Mouse (Mus musculus): ENCODE data around the gene Rtp2. TPM values are rescaled to one million over a fixed set of nuclear protein-coding genes. Genes with fewer than 3 reads are reported as not detected.

The Rtp2 gene
- polyA plus RNA-seq, 1 experiment from 2014 or later = 5.9 TPM

- no peak overlapping the region for H3K4me3 ChIP-seq (replicated peaks)
- no peaks in the 10 kb centered on the region for H3K9me3 ChIP-seq (replicated peaks)
- peaks cover 18% of the 10 kb centered on the region for H3K27me3 ChIP-seq
- H3K27ac ChIP-seq (replicated peaks) = no peak overlapping the region
- ATAC-seq (ENCODE audit: insufficient number of reproducible peaks, low FRiP score, low TSS enrichment, low read depth) = no peak
- H3K36me3 ChIP-seq = no peaks in the 10 kb centered on the region
- no peak overlapping the region for H3K9ac ChIP-seq
- H3K4me1 ChIP-seq = 0 out of 2 replicates have a peak, but pooled peaks cover 6% of the 10 kb centered on the region
- WGBS = 37% methylated on average over 12 of the region's 12 CpGs
- H3K4me2 ChIP-seq (replicated peaks) = no peak overlapping the region
Measured at GRCm38 (mm10) chr16:23885098-23885497, 47.1 kb downstream of the Rtp2 start.

Other genes with a start within 250 kb of the Rtp2 start
- 6.2 and 11.1 TPM in 2 replicates for gene Sst, start 41.4 kb downstream of the Rtp2 start, polyA plus RNA-seq (2015; fragmentation: Nextera tagmentation; extraction: Ambion mirVana)
- gene Gm37419, start 56.1 kb upstream of the Rtp2 start, polyA plus RNA-seq (2015; fragmentation: Nextera tagmentation; extraction: Ambion mirVana) = not detected in 2 replicates
- gene Bcl6, start 56.5 kb upstream of the Rtp2 start, polyA plus RNA-seq (2015; fragmentation: Nextera tagmentation; extraction: Ambion mirVana) = 3.0 and 3.4 TPM in 2 replicates

All from embryonic facial prominence, embryonic 15.5 days (tissue).